Comparison of ENCODE assay signal across 8 mouse cellular contexts in the genomic region with DNA sequence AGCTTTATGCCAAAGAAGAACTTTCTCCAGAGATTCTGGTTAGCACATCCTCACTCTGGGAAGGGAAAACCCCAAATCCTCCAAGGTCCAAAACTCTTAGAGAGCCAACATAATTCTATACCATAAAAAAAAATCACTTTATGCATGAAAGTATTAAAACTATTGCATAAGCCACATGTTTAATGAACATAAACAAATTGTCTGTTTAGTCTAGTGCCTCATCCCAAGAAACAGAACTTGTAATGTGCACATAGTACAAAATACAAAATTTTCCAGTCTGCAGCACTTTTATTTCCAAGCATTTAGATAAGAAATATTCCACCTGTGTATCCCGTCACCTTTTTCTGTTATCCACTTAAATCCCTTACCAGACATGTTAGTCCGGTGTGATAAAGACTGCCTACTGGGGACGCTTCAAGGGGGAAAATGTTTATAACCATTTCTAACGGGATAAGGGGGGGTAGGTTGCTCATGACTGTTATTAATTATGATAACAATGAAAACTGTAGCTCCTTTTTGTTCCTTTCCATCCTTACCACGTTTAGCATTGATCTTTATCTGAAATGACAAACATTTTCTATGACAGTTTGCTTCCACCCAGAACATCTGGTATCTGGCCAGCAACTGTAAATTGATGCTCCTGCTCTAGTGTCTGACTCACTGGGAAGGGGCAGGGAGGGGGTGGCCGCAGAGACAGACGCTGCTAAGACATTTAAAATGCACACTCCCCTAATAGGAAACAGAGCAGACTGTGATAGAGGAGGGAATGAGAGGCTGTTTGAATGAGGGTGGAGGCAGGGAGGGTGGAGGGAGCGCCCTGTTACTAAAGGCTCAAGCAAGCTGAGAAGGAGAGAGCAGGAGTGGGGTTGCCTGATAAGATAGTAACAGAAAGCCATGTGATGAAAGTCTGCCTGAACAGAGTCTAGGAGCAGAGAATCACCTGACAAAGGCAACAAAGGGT.
DNase-seq lines count a peak whose midpoint lies in the region; ATAC-seq lines count a peak whose summit lies in the region.

No protein-coding gene starts in this region.

- no peak overlapping the region for H3K4me3 ChIP-seq in hindbrain, embryonic 12.5 days
- no peak overlapping the region for H3K4me3 ChIP-seq in midbrain, embryonic 12.5 days

- H3K27me3 ChIP-seq in hindbrain, embryonic 12.5 days, result no peaks in the 10 kb centered on the region
- no peaks in the 10 kb centered on the region for H3K27me3 ChIP-seq in midbrain, embryonic 12.5 days

- no peak overlapping the region for H3K9ac ChIP-seq in hindbrain, embryonic 12.5 days
- H3K9ac ChIP-seq in midbrain, embryonic 12.5 days (replicated peaks), result no peak overlapping the region

- peaks cover 10% of the 10 kb centered on the region for H3K4me1 ChIP-seq in hindbrain, embryonic 12.5 days
- peaks cover 6% of the 10 kb centered on the region for H3K4me1 ChIP-seq in midbrain, embryonic 12.5 days

- 39% methylated on average over 8 of the region's 8 CpGs for WGBS in hindbrain, embryonic 12.5 days
- 51% methylated on average over 8 of the region's 8 CpGs for WGBS in midbrain, embryonic 12.5 days

- peak overlapping the region; percentile 19; the same call in 1 of the 2 replicates for H3K4me2 ChIP-seq in hindbrain, embryonic 12.5 days (replicated peaks)
- no peak overlapping the region for H3K4me2 ChIP-seq in midbrain, embryonic 12.5 days (replicated peaks)

- no peaks in the 10 kb centered on the region for H3K9me3 ChIP-seq in hindbrain, embryonic 12.5 days (replicated peaks)
- H3K9me3 ChIP-seq in midbrain, embryonic 12.5 days, result no peaks in the 10 kb centered on the region

- peak; percentile 83 for ATAC-seq in hindbrain, embryonic 12.5 days (ENCODE audit: low FRiP score)
- peak; percentile 60 for ATAC-seq in midbrain, embryonic 12.5 days (ENCODE audit: low FRiP score, low read depth)
- ATAC-seq in activated CD4-positive, CD25-positive, alpha-beta regulatory T cell, adult 4 months, result no peak

- H3K27ac ChIP-seq in hindbrain, embryonic 12.5 days, result no peak overlapping the region
- H3K27ac ChIP-seq in midbrain, embryonic 12.5 days (replicated peaks), result no peak overlapping the region

- no peaks in the 10 kb centered on the region for H3K36me3 ChIP-seq in hindbrain, embryonic 12.5 days
- H3K36me3 ChIP-seq in midbrain, embryonic 12.5 days, result no peaks in the 10 kb centered on the region

- peak; percentile 44 to 67 for DNase-seq in cerebellum, postnatal 10 days
- no peak for DNase-seq in cerebellum, adult 9-11 months
- peak; percentile 2 for DNase-seq in c-Kit-negative CD71-positive TER-119-positive erythroid progenitor cells, embryonic 14.5 days (ENCODE audit: low read depth, low spot score)
- no peak for DNase-seq in urinary bladder, postnatal 14 days (ENCODE audit: low spot score)
- DNase-seq in B cell, adult 2 months, result no peak

Comparison
In these comparisons a context has a peak if more than half of its experiments do, and no peak if none do; other contexts are left out.
1. DNase-seq: peak in cerebellum, postnatal 10 days (2 of 2) and c-Kit-negative CD71-positive TER-119-positive erythroid progenitor cells, embryonic 14.5 days (single experiment); none in cerebellum, adult 9-11 months (single experiment), urinary bladder, postnatal 14 days (single experiment) and B cell, adult 2 months (0 of 2).